Mouse (Mus musculus): ENCODE data around the gene Col5a1. TPM values are rescaled to one million over a fixed set of nuclear protein-coding genes. Genes with fewer than 3 reads are reported as not detected.
A peak's percentile ranks its signal among the peaks of the same experiment; 100 is the strongest.

Gene Col5a1
- polyA plus RNA-seq, 1 experiment from 2014 or later: 38.8 TPM

DNA sequence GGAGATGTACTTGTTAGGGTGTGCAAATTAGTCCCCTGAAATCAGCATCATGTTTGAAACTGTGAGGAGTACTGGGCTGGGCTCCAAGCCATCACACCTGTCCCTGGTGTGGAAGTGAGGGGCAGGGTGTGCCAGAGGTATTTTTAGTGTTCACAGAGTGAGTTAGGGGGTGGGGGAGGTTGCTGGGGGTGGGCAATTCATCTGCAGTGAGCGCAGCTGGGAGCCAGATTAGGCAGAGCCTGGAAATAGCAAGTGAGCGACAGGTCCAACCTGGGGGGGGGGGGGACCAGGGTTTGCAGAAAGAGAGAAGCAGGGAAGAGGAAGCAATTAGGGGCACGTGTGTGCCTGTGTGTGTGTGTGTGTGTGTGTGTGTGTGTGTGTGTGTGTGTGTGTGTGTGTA lies 89.6 kb downstream of the Col5a1 start:
- 31% methylated on average over 3 of the region's 3 CpGs for WGBS (ENCODE audit: insufficient replicate concordance)

GRCm38 (mm10) chr2:27976512-27976911 lies 90.3 kb downstream of the Col5a1 start:
- Histone ChIP-seq H3K27ac (ENCODE audit: low read depth, low read length) (no peak overlapping the region), H3K9me3 (replicated peaks; ENCODE audit: control insufficient read depth, low read length) (no peaks in the 10 kb centered on the region), H3K9ac (ENCODE audit: low read depth, low read length) (no peak overlapping the region), H3K4me1 (ENCODE audit: control insufficient read depth, insufficient read depth, low read length) (peaks cover 5% of the 10 kb centered on the region), H3K4me2 (no peak overlapping the region), H3K27me3 (ENCODE audit: control insufficient read depth, insufficient read depth, low read length) (no peaks in the 10 kb centered on the region), H3K4me3 (ENCODE audit: low read depth, low read length) (no peak overlapping the region), H3K36me3 (ENCODE audit: control insufficient read depth, insufficient read depth, low read length) (peaks cover 5% of the 10 kb centered on the region; the same call in 1 of the 2 replicates)
- WGBS (ENCODE audit: insufficient replicate concordance): 73% methylated on average over 4 of the region's 4 CpGs
- ATAC-seq (replicated peaks; ENCODE audit: insufficient number of reproducible peaks, low FRiP score, low TSS enrichment): no peak

More for the DNA sequence above, 89.6 kb downstream of the Col5a1 start:
- Histone ChIP-seq H3K9me3 (replicated peaks; ENCODE audit: control insufficient read depth, low read length) (no peaks in the 10 kb centered on the region), H3K27me3 (ENCODE audit: control insufficient read depth, insufficient read depth, low read length) (no peaks in the 10 kb centered on the region), H3K4me3 (ENCODE audit: low read depth, low read length) (no peak overlapping the region), H3K9ac (ENCODE audit: low read depth, low read length) (no peak overlapping the region), H3K36me3 (ENCODE audit: control insufficient read depth, insufficient read depth, low read length) (peaks cover 6% of the 10 kb centered on the region; the same call in 1 of the 2 replicates), H3K4me2 (no peak overlapping the region), H3K4me1 (ENCODE audit: control insufficient read depth, insufficient read depth, low read length) (peaks cover 5% of the 10 kb centered on the region), H3K27ac (ENCODE audit: low read depth, low read length) (no peak overlapping the region)
- ATAC-seq (replicated peaks; ENCODE audit: insufficient number of reproducible peaks, low FRiP score, low TSS enrichment): no peak

DNA sequence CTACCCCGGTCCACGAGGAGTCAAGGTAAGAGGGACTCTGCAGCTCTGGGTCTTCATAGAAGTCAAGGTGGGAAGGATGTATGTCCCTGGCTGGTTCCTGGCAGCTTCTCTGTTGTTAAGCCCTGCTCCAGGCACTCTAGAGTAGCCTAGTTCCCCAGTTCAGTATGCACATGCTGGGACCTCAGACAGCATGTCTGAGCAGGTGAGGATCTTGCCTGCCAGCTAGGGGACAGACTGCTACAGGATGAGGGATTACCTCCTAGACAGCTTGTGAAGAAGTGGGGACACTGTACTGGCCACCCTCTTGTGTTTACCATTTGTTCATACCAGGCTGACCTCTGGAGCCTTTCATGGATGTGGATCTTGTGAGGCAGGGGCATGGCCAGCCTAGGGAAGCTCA lies 94.8 kb downstream of the Col5a1 start:
- Histone ChIP-seq H3K36me3 (ENCODE audit: control insufficient read depth, insufficient read depth, low read length) (0 out of 2 replicates have a peak, but pooled peaks cover 3% of the 10 kb centered on the region), H3K4me1 (ENCODE audit: control insufficient read depth, insufficient read depth, low read length) (0 out of 2 replicates have a peak, but pooled peaks cover 3% of the 10 kb centered on the region), H3K27me3 (ENCODE audit: control insufficient read depth, insufficient read depth, low read length) (no peaks in the 10 kb centered on the region), H3K27ac (ENCODE audit: low read depth, low read length) (peak overlapping the region; percentile 64), H3K9ac (ENCODE audit: low read depth, low read length) (peak overlapping the region; percentile 43), H3K9me3 (replicated peaks; ENCODE audit: control insufficient read depth, low read length) (no peaks in the 10 kb centered on the region), H3K4me2 (no peak overlapping the region), H3K4me3 (ENCODE audit: low read depth, low read length) (no peak overlapping the region)
- WGBS (ENCODE audit: insufficient replicate concordance): 81% methylated on average over 2 of the region's 2 CpGs
- ATAC-seq (replicated peaks; ENCODE audit: insufficient number of reproducible peaks, low FRiP score, low TSS enrichment): no peak

DNA sequence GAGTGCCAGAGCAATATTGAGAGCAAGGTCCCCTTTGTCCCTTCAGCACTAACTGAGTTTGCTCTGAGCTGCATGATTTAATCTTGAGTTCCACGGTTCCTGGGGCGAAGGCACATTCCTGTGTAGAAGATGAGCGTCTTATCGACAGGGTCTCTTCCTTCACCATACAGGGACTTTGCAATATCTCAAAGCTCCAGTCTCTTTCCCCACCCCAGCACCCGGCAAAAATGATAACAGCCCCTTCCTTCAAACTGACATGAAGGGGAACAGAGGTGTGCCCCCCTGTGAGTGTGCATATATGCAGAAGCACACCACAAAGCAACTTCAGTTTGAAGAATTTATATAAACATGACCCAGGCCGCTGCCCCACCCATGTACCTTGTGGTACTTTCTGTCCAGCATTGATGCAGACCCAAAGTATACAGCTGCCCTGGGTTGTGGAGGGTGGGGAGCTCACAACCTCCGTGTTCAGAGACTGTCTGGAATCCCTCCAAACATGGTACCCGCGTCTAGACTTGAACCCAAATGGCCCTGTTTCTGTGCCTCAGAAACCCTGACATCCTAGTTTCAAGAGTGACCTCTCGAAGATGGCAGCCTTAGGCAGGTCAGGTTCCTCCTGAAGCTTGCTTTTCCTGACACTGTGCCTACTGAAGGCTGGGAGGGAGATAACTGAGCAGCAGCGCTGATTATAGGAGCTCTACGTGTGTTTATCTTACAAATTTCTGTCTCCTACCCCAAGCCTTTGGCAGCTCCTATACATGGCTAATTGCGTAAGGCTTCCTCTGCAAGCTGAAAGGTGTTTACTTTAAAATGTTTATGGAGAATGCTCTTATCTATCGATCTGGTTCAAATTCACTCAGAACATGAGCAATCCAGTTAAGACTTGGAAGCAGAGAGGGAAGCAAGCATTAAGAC lies 95.7 kb downstream of the Col5a1 start:
- Histone ChIP-seq H3K4me3 (ENCODE audit: low read depth, low read length) (no peak overlapping the region), H3K27ac (ENCODE audit: low read depth, low read length) (peak overlapping the region; percentile 64), H3K36me3 (ENCODE audit: control insufficient read depth, insufficient read depth, low read length) (peaks cover 6% of the 10 kb centered on the region; the same call in 1 of the 2 replicates), H3K27me3 (ENCODE audit: control insufficient read depth, insufficient read depth, low read length) (no peaks in the 10 kb centered on the region), H3K9me3 (replicated peaks; ENCODE audit: control insufficient read depth, low read length) (no peaks in the 10 kb centered on the region), H3K4me2 (no peak overlapping the region), H3K9ac (ENCODE audit: low read depth, low read length) (no peak overlapping the region; the same call in 1 of the 2 replicates), H3K4me1 (ENCODE audit: control insufficient read depth, insufficient read depth, low read length) (0 out of 2 replicates have a peak, but pooled peaks cover 3% of the 10 kb centered on the region)
- 58% methylated on average over 14 of the region's 14 CpGs for WGBS (ENCODE audit: insufficient replicate concordance)
- ATAC-seq (replicated peaks; ENCODE audit: insufficient number of reproducible peaks, low FRiP score, low TSS enrichment): peak; percentile 40; the same call in 1 of the 2 replicates

GRCm38 (mm10) chr2:27983093-27983492 lies 96.9 kb downstream of the Col5a1 start:
- no peak overlapping the region for H3K4me2 ChIP-seq
- no peaks in the 10 kb centered on the region for H3K27me3 ChIP-seq (ENCODE audit: control insufficient read depth, insufficient read depth, low read length)
- no peak overlapping the region for H3K9ac ChIP-seq (ENCODE audit: low read depth, low read length)
- H3K36me3 ChIP-seq (ENCODE audit: control insufficient read depth, insufficient read depth, low read length): peaks cover 4% of the 10 kb centered on the region; the same call in 1 of the 2 replicates
- 0 out of 2 replicates have a peak overlapping the region, but pooled peaks have one; percentile 10 for H3K27ac ChIP-seq (ENCODE audit: low read depth, low read length)
- H3K4me1 ChIP-seq (ENCODE audit: control insufficient read depth, insufficient read depth, low read length): 0 out of 2 replicates have a peak, but pooled peaks cover 3% of the 10 kb centered on the region
- no peaks in the 10 kb centered on the region for H3K9me3 ChIP-seq (replicated peaks; ENCODE audit: control insufficient read depth, low read length)
- no peak overlapping the region for H3K4me3 ChIP-seq (ENCODE audit: low read depth, low read length)
- ATAC-seq (replicated peaks; ENCODE audit: insufficient number of reproducible peaks, low FRiP score, low TSS enrichment): no peak

- Histone ChIP-seq H3K4me3 (ENCODE audit: low read depth, low read length) (no peak overlapping the region), H3K36me3 (ENCODE audit: control insufficient read depth, insufficient read depth, low read length) (peaks cover 4% of the 10 kb centered on the region; the same call in 1 of the 2 replicates), H3K9ac (ENCODE audit: low read depth, low read length) (no peak overlapping the region), H3K4me2 (no peak overlapping the region), H3K9me3 (replicated peaks; ENCODE audit: control insufficient read depth, low read length) (no peaks in the 10 kb centered on the region), H3K4me1 (ENCODE audit: control insufficient read depth, insufficient read depth, low read length) (0 out of 2 replicates have a peak, but pooled peaks cover 3% of the 10 kb centered on the region), H3K27ac (ENCODE audit: low read depth, low read length) (no peak overlapping the region), H3K27me3 (ENCODE audit: control insufficient read depth, insufficient read depth, low read length) (no peaks in the 10 kb centered on the region)
- WGBS (ENCODE audit: insufficient replicate concordance): 61% methylated on average over 3 of the region's 3 CpGs
- ATAC-seq (replicated peaks; ENCODE audit: insufficient number of reproducible peaks, low FRiP score, low TSS enrichment): peak; percentile 40
Observed at GRCm38 (mm10) chr2:27983884-27984283, 97.7 kb downstream of the Col5a1 start.

DNA sequence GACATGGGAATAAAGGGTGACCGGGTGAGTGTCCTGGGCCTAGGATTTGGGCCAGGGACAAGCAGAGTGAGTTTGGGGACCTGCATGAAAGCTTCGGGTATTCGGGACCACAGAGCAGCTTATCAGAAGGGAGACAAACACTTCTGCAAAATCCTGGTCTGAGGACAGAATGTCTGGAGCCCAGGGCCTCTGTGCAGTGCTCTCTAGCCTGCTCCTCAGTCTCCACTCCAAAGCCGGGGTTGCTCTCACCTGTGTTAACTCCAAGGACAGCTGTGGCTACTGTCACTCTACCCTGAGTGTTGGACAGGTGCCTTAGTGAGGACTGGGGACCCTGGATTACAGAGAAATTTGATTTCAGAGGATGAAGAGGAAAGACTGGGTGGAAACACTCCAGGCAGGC lies 100.5 kb downstream of the Col5a1 start:
- Histone ChIP-seq H3K9ac (ENCODE audit: low read depth, low read length) (no peak overlapping the region), H3K36me3 (ENCODE audit: control insufficient read depth, insufficient read depth, low read length) (peaks cover 4% of the 10 kb centered on the region; the same call in 1 of the 2 replicates), H3K27ac (ENCODE audit: low read depth, low read length) (no peak overlapping the region), H3K4me3 (ENCODE audit: low read depth, low read length) (no peak overlapping the region), H3K4me2 (no peak overlapping the region), H3K9me3 (replicated peaks; ENCODE audit: control insufficient read depth, low read length) (no peaks in the 10 kb centered on the region), H3K27me3 (ENCODE audit: control insufficient read depth, insufficient read depth, low read length) (no peaks in the 10 kb centered on the region), H3K4me1 (ENCODE audit: control insufficient read depth, insufficient read depth, low read length) (0 out of 2 replicates have a peak, but pooled peaks cover 3% of the 10 kb centered on the region)
- ATAC-seq (replicated peaks; ENCODE audit: insufficient number of reproducible peaks, low FRiP score, low TSS enrichment): no peak
- WGBS (ENCODE audit: insufficient replicate concordance): 75% methylated on average over 4 of the region's 4 CpGs

DNA sequence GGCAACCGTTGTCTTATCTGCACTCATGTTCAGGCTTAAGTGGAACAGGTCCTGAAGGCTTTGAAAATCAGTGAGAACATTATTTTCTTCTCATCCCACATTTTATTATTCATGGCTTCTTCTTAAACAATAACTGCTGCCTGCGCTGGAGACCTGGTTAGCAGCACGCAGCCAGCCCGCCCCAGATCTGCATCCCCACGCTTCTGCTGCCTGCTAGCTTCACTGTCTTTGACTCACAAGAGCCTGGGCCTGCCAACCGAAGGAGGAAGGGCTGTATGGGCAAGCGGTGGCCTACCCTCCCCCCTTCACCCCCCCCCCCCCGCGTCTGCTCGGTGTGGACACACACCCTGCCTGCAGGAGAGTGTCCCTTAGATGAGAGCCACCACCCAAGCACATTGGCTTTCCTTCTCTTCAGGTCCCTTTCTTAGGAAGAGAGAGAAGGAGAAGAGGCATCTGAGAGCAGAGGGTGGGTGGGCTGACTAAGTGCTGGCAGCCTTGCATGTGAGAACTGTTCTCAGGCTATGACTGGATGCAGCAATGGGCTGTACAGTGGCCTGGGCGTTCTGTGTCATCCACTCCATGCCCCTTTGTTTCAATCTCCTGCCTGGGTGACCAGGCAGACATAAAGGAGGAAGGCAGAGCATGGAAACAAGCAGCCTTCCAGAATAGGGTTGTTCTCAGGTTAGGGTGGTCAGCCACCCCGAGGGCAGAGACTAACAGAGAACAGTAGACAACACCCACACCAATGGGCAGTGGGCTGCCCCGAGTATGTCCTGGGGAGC lies 104.4 kb downstream of the Col5a1 start:
- H3K9ac ChIP-seq (ENCODE audit: low read depth, low read length): no peak overlapping the region
- no peaks in the 10 kb centered on the region for H3K27me3 ChIP-seq (ENCODE audit: control insufficient read depth, insufficient read depth, low read length)
- H3K4me2 ChIP-seq: no peak overlapping the region
- H3K27ac ChIP-seq (ENCODE audit: low read depth, low read length): no peak overlapping the region
- H3K36me3 ChIP-seq (ENCODE audit: control insufficient read depth, insufficient read depth, low read length): peaks cover 4% of the 10 kb centered on the region; the same call in 1 of the 2 replicates
- H3K4me3 ChIP-seq (ENCODE audit: low read depth, low read length): no peak overlapping the region
- no peak for ATAC-seq (replicated peaks; ENCODE audit: insufficient number of reproducible peaks, low FRiP score, low TSS enrichment)
- H3K9me3 ChIP-seq (replicated peaks; ENCODE audit: control insufficient read depth, low read length): no peaks in the 10 kb centered on the region
- WGBS (ENCODE audit: insufficient replicate concordance): 85% methylated on average over 11 of the region's 13 CpGs
- H3K4me1 ChIP-seq (ENCODE audit: control insufficient read depth, insufficient read depth, low read length): peaks cover 3% of the 10 kb centered on the region; the same call in 1 of the 2 replicates

All from heart, embryonic 11.5 days (tissue).